Mouse (Mus musculus) adrenal gland, adult 18-20 months (tissue): ENCODE results near the gene Camk1d. TPM values are rescaled to one million over a fixed set of nuclear protein-coding genes. Genes with fewer than 3 reads are reported as not detected.

Experiments
- DNase-seq, 2 experiments: peaks; one replicate each; pipeline ENCODE4 v3.0.0; 2021 to 2022; ENCODE audit warnings: low spot score in 2 of 2
- total RNA-seq, 2 experiments: library from RNA; stranded (reverse); gene quantifications; 1 replicate in 1 of 2; 2 replicates in 1 of 2; pipeline ENCODE4 v1.2.3; 2021

The Camk1d gene
- total RNA-seq, 2 experiments from 2014 or later: 7.8 to 8.1 TPM

DNA sequence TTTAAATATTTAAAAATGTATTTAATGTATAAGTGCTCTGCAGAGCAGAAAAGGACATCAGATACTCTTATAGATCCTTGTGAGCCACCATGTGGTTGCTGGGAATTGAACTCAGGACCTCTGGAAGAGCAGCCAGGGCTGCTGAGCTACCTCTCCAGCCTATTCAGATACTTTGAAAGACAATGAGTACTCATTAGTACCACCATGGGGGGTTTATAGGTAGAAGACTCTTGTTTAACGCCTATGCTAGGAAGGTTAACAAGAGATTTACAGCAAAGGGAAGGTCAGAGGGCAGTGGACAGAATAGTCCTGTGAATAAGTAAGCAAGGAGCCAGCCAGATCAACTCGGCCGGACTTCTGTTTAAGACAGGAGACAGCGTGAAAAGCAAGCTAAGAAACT lies 357.3 kb downstream of the Camk1d start:
- DNase-seq: no peak

DNA sequence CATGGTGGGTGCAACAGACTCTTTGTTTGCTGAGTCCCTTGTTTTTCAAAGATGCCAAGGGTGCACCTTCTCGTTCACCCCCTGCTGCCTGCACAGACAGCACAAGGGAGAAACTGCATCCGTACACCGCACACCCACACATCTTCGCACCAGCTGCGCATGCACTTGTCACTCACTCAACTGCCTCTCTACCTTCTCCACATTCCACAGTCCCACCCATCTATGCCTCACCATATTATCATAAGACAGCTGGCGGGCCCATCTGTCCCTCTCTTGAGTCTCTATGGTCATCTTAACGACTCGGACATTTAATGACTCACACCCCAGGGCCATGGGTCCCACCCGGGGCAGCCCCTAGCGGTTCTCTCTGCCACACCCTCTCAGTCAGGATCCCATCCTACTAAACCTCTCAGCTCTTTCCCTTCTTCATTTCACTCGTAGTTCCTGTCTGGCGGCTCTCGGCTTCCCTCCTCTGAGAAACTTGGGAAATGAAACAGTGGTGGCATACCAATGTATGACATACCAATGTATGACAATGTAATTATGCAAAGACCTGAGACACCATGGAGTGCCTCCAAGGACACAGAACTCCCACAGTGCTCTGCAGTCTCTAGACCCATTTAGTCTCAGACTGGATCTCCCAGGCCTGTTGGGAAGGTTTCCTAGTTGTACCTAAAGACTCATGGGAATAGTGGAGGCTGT lies 361.3 kb downstream of the Camk1d start:
- DNase-seq: no peak

DNA sequence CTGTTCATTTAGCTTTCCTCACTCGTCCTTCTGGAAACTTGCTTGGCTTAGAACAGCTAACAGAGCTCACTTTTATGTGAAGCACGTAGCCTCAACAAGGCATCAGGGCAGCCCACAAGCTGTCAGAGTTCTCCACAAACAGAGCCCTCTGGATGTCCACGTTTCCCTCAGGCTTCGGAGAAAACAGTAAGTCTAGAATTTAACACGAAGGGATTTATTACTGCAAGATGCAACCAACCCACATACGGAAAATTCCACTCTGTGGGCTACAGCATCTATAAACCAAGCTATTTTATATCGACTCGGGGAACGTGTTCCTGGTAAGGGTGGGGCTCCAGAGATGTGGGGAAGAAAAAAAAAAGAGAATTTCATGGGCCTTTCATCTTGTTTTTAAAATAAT lies 369.0 kb downstream of the Camk1d start:
- DNase-seq: no peak

DNA sequence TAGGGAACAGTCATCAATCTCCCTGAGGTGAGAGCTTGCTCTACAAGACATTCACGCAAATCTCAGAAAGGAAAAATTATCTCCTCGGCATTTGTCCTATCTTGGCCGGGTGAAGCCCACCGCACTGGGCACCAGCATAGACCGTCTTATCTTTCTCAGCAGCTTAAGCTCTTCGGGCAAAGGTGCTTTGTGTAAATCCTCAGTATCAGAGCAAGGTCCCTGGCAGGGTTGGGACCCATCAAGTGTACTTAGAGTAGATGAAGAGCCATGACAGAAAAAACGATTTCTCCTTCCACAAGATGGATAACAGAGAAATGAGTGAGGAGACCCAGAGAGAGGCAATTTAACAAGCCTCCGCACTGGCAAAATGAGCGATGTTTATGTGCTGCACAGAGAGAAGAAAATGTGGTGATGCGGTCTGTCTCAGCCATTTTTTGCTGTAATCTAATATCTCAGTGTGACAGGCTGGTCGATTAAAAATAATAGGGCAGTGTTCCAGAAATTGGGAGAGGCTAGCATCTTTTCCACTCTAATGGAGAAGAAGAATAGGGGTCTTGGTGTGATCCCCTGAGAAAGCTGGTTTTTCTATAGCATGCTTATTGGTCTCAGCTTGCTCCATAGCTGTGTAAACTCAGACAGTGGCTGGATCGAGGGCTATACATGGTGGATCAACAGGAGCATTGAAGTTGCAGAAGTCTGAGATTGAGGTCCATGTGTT lies 386.6 kb downstream of the Camk1d start:
- DNase-seq: no peak

DNA sequence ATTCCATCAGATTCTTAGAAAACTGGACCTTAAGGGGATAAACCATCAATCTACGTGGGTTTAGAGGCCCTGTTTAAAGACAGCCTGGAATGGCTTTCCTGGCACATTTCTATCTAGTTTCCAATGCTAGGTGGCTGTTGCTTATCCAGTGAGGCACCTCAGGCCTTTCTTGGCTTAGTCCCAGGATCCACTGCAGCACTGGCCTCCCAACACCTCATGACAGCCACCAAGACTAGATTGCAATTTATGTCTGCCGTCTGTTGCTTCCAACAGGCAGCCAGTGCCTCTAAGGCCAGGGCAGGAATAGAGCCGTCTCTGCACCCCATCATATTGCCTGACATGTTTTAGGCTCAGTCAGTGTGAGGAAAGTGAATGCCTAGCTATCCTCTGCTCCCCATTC lies 389.5 kb downstream of the Camk1d start:
- DNase-seq: no peak

DNA sequence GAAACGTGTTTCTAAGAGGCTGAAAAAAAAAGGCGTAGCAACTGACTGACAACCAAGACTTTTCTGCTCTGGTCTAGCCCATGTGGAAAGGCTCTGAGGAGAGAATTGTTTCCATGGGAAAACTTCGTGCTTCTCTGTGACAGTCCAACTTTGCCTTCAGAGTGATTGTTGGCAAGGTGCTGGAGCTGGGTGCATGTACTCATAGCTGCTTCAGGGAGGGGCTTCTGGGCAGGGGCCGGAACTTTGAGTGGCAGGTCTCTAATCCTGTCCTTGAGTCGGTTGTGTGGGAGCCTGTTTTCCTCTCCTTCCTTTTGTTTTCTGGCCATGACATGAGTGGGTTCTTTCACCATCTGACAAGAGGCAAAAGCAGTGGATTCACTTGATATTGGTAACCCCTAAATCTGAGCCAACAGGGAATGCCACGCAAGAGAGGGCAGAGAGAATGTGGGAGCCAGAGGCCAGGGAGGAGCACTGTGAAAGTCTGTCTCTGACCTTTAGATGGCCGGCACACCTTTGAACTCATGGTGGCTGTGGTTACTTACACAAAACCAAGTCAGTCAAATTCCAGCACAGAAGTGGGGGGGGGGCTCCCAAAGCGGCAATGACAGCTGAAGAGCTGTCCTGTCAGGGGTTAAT lies 392.5 kb downstream of the Camk1d start:
- DNase-seq: no peak

DNA sequence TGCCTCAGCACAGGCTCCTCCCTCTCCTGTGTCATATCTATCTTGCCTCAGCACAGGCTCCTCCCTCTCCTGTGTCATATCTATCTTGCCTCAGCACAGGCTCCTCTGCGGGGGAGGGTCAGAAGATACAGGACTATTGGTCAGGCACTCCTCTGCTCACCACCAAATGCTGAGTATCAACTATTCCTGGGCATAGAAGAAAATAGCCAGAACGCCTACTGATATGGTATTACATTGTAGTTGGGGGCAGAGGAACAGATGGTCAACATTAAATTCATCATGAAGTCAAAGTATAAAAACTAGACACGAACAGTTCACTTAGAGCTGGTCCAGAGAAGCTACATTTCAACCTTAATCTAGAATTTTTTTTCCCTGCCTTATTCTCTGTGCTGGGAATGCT lies 395.2 kb downstream of the Camk1d start:
- no peak for DNase-seq

DNA sequence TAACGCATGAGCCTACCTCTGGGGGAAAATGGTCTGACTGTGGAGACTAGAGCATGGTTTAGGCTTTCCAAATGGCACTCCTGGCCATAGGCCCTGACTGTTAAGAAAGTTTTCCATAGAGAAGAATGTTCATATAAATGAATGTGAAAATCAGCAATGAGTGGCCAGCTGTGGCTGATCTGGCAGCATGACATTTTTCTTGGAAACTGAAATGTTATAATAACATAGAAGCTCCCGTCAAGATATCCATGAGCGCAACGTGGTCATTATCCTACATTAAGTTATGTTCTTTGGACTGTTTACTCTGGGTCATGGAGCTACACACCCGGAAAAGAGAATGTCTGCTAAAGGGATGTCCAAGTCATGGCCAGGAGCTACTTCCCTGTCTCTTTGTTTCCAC lies 397.6 kb downstream of the Camk1d start:
- no peak for DNase-seq

DNA sequence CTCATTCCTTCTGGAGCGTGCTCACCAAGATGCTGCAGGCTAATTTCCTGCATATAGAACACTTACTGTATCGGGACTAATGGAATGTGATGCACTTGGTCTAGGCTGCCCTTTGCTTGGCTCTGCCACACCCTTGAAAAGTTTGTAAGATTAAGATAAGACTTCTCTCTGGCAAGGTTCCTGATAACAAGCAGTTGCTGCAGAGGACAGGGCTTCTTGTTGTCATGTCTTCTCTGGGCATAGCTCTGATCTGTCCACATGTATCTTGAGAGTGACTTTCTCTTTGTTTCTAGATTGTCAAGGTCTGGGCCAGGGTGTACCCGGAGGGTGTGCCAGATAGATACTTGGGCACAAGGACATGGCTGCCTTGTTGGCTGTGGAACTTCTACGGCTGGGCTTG lies 398.1 kb downstream of the Camk1d start:
- DNase-seq: no peak

DNA sequence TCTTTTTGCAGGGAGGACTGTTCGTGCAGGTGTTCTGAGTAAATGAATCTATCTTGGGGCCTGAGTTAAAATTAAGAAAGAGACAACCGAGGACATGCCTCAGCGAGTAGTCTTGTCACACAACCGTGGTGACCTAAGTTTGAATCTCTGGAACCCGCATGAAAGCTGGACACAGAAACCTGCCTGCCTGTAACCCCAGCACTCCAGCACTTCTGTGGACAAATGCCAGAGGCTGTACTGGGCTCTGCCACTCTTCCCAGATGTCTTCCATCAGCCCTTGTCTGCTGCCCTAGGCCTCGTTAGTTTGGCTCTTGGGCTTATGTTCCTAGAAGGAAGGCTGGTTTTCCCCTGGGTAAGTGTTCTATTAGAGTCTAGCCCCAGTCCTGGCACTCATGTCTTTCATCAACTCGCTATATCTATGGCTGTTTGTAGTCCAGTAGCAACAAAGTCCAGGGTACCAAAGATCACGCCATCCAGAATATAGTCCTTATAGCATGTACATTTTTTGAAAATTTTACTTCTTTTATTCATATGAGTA lies 399.0 kb downstream of the Camk1d start:
- DNase-seq: no peak

DNA sequence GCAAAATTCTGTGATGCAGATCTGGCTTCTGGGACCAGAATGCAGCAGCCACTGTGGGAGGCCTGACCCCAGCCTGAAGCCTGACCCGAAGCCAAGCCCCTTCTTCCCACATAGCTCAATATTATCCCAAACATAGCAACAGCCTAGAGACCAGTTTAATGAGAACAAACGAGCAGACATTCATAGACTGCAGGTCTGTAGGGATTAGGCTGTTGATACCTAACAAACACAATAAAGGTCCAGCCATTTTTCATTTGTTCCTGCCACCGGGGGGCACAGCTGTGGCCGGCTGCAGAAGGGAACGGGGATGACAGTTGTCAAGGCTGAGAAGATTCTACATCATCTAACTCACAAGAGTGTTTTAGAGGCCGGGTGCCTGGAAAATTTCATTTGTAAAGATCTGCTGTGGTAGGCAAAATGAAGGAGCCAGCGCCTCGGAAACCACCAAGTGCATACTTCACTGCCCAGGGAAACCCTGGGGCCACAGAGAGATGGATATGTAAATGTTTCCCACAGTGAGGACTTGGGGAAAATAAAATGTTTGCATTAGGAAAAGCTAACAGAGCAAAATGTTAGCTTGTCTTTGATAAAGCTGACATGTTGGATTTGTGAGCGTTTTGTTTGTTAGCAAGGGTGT lies 399.7 kb downstream of the Camk1d start:
- no peak for DNase-seq

DNA sequence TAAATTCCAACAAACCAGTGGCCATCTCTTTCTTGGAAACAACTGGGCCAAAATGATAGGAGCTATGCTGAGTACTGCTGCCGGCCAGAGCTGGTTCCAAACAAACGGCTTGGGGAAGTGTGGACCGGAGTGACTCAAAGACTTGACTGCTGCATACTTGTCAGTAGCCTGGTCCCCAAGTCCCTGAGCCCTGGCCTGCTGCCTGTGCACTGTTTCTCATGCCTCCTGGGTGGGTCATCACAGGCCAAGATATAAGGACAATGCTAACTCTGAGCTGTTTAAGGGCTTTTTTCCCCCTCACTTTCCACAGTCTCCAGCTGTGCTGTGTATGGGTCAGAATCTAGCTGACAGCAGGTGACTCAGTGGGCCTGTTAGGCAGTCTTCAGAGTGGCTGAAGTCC lies 409.2 kb downstream of the Camk1d start:
- no peak for DNase-seq

DNA sequence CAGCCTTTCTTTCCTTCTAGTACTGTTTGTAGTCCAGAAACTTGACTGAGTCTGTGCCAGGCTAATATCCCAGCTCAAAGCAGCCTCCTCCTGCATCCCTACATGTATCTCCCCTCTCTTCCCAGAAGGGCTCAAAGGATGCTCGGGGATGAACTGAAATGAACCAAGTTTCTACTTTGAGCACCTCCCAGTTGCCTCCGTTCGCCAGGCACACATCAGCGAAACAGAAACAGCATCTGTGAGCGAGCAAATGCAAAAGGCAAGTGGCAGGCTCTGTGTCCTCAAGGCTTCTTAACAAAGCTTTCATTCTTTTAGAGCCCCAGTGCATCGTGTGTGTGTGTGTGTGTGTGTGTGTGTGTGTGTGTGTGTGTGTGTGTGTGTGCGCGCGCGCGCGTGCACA lies 409.9 kb downstream of the Camk1d start:
- DNase-seq: no peak

DNA sequence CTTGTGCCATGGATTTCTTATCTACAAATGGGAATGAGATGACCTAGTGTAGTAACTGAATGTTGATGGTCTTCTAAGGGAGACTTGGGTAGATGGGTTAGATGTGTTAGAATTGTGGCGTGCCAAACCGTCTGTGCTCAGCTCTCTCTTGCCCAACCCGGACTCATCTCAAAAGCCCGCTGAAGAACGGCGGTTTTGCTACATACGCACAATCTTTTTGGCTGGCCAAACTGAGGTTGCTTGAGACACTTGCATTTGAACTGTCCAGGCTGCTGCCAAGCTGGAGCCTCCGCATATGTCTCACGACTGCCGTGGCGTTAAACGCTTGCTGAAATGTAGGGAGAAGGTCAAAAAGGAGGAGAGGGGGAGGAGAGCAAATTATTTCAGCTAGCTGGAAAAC lies 413.0 kb downstream of the Camk1d start:
- no peak for DNase-seq

DNA sequence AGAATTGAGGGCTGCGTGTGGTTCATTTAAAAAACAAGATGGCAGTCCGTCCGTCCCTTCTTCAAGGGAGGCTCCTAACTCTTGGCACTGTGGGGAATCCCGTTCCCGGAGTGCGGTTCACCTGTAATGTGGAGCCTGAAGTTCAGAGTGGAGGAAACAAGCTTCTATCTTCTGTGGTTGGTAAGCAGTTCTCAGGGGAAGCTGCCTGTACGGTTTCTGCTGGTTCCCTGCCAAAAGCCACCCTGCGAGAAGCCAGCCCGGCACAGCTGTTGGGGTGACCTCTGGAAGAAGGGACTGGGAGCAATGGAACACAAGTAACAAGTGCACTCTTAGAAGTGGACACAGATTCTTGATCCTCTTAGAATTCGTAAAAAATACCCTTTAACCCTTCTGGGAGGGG lies 416.2 kb downstream of the Camk1d start:
- no peak for DNase-seq

DNA sequence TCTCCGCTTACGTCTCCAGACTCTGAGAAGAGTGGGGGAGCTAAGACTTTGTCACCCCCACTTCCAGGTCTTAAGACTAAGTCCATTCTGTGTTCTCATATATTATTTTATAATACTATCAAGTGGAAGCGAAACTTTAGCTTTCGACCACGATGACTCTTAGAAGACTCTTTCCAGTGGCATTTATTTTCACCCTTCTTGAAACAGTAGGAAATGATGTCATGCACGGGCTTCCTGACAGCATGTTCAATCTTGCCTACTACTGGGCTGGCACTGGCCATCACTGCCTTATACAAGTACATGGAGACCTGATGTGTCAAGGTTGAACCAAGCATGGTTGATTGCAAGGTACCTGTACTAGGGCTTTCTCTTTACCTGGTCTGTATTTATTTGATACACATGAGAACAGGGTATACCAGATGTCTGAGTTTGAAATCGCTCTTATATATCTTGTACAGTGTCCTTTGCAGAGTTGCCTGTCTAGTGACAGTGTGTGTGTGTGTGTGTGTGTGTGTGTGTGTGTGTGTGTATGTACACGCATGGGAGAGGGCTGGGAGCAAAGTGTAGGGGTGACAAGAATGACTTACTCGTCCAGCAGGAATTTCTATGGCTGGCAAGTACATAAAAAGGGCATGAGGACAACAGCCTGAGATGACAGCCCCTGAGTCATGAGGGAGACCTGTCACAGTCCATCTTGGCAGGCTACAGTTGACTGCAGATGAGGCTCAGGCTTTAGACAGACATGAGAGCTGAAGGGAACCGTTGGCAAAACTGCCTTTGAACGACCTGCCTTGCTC lies 417.4 kb downstream of the Camk1d start:
- DNase-seq: no peak

DNA sequence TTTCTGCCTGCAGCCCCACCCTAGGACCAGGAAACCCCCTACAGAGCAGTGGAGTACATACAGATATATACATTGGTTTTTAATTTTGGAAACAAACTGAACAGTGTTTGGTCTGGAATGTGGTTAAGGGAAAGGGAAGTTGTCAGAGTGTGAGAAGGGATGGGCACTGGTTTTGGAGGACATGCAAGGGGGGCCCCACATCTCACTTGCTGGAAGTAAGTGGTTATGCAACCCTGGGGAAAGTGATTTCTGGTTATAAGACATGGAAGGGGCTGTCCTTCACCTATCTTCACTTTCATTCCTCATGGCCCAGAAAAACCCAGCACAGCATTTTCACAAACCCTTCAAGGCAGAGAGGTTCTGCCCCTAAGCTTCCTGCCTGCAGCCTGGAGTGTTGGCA lies 419.2 kb downstream of the Camk1d start:
- DNase-seq: no peak

DNA sequence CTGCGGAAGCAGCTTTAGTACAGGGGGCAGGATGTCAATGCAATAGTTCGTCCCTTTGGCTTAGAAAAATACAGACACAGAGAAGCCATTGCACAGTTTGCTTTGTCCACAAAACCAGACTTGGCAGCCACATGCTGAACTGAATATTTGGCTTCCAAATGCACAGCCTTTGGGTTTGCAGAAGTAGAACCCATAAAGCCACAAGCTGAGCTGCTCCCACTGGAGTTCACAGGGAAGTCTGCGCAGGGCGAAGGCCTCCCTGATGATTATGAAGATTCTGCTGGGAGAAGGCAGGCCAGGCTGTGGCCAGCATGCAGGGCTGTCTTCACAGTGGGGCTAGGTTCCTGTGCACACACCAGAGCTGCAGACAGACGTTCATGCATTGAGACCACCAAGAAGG lies 419.9 kb downstream of the Camk1d start:
- DNase-seq: no peak

DNA sequence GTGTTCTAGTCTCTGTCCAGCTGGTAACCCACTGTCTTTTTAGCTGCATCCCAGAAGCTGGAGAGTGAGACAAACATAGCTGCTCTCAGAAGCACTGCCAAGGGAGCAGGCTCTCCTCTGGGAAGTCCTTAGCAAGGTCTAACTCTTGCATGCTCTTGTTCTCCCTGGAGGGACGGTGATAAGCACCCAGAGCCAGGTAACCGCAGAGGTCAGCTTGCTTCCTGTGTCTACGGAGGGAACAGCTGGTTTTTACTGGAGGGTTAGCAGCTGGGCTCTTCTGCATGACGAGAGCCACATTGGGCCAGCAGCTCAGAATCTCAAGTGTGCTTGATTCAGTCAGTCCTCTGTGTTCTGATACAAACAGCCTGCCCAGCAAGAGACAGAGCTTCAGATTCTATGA lies 425.7 kb downstream of the Camk1d start:
- DNase-seq: no peak

DNA sequence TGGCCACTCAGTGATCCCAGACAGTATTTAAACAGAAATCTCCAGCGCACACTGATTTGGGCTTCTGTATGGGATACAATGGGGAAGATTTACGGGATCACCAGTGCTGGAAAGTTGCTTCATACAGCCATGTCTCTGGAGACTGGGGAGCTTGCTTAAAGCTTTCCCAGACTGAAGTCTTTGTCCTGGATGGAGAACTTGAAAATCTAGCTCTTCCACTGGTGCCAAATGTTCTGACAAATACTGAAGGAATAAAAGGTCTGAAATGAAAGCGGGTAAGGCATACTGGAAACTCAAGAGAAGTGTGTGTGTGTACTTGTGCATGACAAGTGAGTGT lies 427.3 kb downstream of the Camk1d start:
- no peak for DNase-seq
